Mouse (Mus musculus): ENCODE results near the gene Mul1.

DNA sequence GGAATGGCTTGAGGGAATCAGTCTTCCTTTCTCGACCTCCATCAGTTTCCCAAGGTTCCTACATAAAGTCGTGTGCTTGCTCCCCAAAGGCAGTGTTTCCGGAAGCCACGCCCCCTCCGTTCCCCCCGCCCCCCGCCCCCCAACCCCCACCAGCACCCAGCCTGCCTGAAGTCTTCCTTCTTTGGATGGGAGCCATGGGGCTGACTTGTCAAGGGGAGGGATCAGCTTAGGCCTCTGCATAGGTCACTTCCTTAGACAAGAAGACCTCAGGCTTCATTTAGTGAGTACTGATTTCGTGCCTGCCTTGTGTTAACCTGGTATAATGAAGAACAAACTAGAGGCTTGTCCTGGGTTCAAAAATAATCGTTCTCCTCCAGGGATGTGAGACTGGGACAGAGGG lies 26.4 kb downstream of the Mul1 start:
- TF ChIP-seq CTCF (IDR thresholded peaks at IDR 0.05; ENCODE audit: extremely low read depth, insufficient read depth, low read length), result no peak
- 0 out of 2 replicates have a peak, but pooled peaks have one; percentile 19 for TF ChIP-seq POLR2A (IDR thresholded peaks at IDR 0.05; ENCODE audit: extremely low read depth, insufficient read depth, low read length)
